Mouse (Mus musculus) CD4-positive, CD25-positive, alpha-beta regulatory T cell, adult 4 months (primary cell): ENCODE data around the gene Bbx. TPM values are rescaled to one million over a fixed set of nuclear protein-coding genes. Genes with fewer than 3 reads are reported as not detected.

Experiments used
- ATAC-seq: one replicate; pipeline ENCODE4 v1.8.0; 2017
- polyA plus RNA-seq, 2 experiments: library from polyadenylated mRNA; unstranded; fragments of 100-300 nt; shearing (Covaris generic); gene quantifications; one replicate each; pipeline ENCODE4 v1.2.1; 2017

Bbx gene
- polyA plus RNA-seq, 2 experiments from 2014 or later: 54.7 to 65.5 TPM

DNA sequence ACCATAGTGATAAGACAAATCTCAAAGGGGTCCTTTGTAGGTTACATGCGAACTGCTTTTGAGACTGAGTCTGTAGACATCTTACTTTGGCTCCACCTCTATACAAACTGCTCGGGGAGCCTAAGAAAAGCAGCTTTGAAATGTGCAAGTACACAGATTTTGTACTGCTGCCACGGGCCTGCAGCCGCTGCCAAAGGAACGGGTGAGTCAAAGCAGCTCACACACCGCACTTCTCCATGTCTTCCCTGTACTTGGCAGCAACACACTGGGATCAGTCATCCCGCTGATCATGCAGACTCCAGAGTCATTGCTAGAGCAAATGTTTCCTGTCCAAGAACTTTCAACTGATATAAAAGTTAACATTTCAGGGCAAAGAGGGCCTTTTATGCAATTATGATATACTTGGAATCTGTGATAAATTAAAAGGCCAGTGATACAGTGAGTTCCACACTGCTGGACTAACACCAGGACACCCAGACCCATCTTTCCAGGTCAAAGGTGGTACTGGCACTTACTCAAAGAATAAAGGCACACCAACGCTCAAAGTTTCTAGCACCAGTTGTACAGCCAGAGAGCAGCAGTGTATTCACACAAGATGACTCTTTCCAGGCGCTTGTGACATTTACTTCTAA is 122.7 kb downstream of the Bbx start:
- ATAC-seq: no peak

DNA sequence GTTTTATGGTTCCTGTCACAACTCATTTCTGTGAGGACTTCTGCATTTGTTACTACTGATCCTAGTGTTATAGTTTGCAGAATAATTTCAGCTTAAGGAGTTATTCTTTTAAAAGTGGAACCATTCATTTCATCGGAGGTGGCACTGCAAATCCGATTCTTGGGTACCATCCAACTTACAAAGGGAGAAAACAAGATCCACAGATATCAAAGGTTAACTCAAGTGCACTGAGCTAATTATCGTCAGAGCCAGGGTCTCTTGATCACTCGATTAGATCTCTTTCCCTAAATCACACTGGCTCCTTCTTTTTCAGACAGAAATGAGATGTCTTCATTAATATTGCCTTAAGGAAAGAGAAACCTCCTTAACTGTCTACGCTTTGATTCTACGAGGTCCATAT is 123.9 kb downstream of the Bbx start:
- ATAC-seq: no peak

DNA sequence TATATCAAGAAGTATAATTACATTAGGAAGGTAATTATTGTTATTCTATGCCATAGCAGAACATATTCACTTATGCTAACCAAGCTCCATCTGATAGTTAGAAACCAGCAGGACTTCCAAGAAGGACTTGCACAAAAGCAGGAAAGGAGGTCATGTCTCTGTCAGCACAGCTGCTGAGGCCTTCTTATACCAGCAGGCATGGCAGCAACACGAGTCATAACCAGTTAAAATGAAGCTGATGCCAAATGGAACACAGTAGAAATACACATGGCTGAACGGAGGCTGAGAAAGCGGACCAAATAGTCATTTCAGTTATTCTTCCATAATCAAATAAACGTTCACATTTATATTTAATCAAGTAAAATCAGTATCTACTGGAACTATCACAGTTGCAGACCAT is 125.0 kb downstream of the Bbx start:
- ATAC-seq: no peak

DNA sequence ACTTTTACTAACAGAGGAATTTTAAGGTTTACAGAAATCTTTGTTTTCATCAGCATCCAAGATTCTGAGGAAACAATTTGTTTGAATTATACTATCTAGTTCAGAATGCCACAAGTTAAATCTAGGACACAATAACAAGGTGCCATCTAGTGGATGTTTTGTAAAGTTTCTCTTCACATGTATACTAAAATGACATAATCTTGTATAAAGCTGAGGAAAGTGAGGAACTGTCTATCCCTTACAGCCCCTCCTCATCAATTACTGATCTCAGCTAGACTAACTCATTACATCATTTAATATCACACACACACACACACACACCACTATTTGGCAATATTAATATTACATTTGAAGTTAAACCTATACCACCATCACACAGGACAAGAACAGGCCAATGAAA is 125.5 kb downstream of the Bbx start:
- peak; percentile 71 for ATAC-seq

DNA sequence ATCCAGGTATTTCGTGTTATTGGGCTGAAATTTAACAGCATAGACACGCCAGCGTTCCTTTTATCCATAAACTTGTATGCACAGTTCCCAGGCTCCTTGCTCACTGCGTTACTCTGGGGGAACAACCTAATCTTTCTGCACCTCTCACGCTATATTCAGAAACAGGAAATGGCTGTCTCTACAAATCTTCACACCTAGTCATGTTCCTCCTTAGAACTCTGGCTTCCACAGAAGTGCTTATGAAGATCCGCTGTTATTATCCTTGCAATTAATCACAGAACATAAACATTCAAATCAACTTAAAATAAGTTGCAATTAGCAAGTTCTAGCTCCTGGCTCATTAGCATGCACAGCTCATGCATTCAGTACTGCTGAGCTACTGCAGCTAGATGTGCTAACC is 127.0 kb downstream of the Bbx start:
- ATAC-seq: peak; percentile 75

DNA sequence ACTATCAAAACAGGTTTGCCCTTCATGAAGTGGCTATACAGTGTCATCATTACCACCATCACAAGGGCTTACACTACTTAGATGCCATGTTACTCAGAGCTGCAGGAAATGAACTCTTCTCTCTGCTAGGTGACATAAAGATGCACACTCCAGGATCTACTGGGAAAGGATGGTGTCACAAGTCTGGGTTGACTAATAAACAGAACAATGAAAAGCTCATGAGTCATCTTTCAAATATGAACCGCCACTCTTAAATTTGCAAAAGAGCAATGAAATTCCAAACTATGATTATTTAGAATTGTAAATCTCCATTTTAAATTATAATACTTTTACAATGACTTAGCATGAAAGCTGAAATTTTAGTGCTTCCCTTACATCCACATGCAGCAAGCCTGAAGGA is 129.6 kb downstream of the Bbx start:
- no peak for ATAC-seq

DNA sequence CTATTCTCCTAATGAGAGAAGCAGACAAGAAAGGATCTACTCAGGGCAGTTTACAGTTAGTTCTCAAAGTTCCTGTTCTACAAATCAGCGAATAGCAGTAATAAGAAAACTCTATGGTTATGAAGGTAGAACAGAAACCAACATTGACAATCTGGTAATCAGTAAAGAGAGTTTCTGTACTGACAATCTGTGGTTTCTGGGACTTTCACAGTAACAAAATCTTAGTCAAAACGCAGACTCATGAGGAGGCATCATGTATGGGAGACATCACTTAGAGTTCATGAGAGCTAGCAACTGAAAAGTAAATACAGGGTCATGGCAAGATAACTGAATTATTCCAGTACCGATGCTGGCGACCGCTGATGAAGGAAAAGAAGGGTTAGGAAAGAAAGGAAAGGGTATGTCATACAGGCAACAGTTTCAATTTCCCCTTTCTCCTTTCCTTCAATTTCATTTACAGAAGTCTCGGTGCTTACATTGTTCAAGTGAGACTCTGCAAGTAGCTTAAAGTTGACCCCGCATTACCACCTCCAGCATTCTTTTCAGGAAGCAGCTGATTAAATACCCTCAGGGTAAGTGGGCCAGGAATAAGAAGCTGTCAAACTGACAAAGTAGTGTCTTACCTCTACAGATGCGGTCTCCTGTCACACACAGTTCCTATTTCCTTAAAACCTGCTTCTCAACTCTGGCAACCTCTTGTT is 133.3 kb downstream of the Bbx start:
- no peak for ATAC-seq

DNA sequence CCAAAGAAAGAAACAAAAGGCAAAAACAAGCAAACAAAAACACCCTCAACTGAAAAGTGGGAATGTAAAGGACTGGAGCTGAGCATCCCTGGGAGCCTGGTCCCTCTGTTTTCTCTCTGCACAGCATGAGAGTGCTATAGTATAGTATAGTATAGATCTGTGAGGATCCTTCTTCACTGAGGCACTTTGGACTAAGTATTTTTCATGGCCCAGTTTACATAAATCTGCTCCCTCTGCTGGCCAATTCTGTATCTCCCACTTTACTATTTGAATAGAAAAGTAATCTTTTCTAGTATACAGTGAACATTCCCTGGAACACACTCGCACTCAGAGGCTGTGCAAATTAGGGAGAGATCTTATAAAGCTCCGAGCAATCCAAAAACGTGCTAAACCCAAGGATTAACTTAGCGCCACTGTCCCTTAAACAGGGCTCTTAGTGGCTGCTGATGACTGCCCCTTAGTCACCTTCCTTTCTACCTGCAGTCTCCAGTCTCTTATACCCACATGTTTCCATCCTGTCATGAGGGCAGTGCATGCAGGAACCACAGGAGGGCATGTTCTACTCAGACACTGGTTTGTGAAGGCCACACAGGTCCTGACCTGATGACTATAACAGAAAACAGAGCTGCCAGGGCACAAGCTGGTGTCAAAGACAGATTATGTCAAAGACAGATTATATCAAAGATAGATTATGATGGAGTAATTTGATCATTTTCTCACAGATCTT is 138.5 kb downstream of the Bbx start:
- peak; percentile 26 for ATAC-seq

DNA sequence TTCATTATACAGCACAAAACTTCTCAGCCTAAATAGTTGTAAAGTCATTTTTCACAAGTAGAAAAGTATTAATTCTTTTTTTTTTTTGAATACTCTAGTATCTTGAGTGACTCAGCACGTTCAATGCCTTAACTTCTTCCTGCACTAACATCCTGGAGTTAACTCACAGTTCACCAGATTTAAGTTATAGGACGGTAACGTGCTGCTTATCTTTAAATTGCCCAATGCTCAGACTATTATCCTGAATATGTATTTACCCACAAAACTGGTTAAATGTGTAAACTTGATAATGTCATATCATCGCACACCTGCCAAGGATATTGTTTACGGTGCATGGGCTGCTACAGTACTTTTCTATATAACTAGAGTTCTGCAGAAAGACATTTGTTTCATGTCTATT is 139.4 kb downstream of the Bbx start:
- no peak for ATAC-seq

DNA sequence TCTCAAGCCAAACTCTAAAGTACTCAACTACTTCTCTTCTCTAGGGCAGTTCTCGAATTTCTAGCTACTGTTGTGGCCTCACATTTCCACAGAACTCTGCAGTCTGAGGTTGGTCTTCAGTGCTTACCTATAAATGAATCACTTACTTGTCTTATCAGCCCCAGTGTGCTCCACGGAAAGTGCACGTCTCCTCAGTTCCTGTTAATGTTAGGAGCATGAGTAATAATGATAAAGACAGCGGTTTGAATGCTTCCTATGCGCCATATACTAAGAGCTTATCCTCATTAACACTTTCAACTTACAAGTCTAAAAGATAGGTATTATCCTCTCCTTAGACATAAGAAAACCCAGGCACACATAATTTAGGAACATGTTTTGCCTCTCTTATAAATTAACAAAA is 142.4 kb downstream of the Bbx start:
- ATAC-seq: peak; percentile 47

DNA sequence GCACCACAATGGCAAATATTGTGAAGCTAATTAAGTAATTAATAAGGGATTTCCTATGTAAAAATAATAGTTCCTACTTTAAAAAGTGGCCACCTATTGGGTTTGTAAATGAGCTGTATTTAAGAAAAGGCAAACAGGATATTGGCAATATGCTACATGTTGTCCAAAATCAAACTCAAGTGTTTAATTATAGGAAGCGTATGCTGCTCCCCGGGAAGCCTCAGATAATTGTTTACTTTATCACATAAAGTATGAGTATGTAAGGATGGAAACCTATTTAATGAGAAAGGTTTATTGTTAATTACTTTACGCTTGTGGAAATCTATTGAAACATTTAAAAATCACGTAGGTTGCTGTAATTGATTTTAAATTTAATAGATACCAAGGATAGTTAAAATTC is 159.4 kb downstream of the Bbx start:
- ATAC-seq: no peak

DNA sequence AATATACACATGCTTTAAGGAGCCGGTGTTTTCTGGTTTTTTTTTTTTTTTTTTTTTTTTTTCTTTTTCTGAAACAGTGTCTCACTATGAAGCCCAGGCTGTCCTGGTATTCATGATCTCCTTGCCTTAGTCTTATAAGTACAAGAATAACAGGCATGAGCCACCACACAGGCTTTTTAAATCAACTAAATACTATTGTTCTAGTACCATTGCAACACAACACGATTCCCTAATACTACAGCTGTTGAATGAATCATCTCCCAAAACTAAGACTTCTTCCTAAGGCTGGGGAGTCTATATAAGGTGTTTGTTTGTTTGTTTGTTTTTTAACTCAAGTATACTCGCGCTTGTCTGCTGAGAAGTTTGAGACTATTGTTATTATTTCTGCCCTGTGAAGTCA is 169.5 kb downstream of the Bbx start:
- ATAC-seq: no peak

DNA sequence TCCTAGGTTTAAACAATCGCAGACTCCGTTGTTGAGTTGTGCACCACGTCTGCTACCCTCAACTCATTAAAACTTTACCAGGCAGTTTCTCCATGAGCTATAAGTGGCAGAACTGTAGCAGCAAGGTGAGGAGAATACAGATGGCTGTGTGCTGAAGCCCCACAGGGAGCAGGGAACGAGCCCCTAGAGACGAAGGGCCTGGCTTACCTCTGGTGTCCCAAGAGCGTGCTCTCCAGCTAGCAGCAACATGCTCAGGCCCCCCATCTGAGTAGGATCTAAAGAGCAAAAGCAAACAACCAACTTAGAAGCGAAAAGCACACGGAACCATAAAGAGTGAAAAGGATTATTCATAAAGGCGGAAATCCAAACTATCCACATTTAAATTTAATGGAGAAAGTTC is 170.0 kb downstream of the Bbx start:
- no peak for ATAC-seq

DNA sequence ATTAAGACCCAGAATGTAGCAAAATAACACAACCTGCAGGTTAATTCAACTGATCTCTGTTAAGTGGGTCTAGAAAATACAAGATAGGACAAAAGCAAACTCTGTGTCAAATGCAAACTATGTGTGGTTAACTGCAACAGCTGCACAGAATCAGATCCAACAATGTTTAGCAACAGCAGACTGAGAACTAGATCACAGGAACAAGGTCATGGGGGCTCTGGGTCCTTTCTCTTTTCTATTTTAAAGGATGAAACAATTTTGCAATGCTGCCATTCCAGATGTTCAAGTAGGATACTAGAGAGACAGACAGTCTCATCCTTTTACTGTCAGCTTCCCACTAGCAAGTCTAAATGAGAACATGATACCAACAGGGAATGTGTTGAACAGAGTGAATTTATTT is 170.4 kb downstream of the Bbx start:
- no peak for ATAC-seq

DNA sequence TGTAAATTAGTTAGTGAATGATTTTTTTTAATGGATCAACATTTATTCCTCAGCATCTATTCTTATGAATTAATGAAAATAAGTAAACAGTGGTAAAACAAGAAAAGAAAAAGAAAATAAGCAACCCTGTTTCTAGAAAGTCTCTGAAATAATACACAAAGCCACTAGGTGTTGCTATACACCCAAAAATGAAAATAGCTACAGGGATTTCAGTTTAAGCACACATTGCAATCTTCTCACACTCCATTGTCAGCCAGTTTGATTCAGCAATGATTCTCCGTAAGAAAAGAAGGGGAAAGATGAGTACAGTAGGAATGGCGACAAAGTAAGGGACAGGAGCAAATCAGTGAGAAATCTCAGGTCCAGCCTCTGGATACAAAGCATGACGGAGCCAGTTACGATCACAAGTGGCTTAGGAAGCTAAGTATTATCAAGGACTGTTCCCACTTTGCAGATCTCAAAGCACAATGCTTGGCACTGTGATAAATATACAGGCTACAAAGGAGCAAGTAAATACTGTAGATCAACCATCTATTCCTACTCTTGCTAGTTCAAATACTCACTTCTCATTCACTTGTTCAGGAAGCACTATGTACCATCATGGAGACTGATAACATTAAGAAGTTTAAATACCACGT is 177.5 kb downstream of the Bbx start:
- ATAC-seq: peak; percentile 67

DNA sequence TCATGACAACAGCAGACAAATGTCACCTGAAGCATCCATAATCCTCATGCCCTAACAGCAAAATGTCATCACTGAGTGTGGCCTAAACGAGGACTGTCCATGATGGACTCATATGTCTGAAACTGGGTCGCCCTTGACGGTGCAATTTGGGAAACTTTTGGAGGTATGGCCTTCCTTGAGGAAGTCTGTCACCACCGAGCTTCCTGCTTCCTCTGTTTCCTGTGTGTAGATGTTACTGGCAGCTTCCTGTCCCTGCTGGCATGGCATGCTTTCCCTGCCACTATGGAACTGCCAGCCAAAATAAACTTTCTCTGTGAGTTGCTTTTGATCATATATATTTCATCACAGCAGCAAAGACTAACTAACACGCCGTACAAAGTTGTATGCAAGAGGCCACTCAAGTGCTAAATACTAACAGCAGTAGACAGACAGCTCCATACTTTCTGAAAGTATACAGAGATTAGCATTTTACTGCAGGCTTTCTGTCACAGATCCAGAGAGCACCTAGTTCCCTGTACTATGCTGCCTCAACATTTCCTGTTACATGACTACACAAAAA is 180.7 kb downstream of the Bbx start:
- no peak for ATAC-seq

DNA sequence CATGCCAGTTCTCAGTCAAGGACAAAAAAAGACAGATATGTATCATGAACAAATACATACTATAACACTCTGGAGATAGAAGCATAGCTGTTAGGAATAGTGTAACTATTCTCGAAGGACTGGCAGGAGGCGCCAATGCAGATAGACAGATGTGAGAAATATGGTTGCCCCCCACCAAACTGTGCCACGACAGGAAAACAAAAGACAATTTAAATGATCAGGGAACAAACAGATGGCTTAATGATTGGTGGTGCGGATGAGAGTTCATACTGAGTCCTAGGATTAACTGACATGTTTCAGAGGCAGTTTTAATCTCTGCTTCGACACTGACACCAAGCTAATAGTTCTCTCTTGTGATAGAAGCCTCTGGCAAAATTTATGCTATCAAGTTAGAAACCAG is 181.7 kb downstream of the Bbx start:
- no peak for ATAC-seq

DNA sequence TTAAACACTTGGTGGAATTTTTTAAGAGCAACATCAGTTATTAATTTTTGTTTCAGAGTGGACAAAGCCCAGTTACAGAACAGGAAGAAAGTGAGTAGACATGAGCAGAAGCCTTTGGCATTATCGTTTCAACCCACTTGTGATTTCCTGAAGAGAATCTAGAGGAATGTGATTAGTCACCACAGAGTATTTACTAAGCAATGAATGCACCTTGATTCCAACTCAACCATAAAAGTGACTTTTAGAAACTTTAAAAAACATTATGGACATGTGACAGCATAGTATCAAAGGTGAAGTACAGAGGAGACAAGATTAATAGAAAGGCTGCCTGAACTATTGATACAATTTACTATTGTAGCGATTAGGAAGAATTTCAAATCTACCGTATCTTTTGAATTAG is 183.2 kb downstream of the Bbx start:
- no peak for ATAC-seq

DNA sequence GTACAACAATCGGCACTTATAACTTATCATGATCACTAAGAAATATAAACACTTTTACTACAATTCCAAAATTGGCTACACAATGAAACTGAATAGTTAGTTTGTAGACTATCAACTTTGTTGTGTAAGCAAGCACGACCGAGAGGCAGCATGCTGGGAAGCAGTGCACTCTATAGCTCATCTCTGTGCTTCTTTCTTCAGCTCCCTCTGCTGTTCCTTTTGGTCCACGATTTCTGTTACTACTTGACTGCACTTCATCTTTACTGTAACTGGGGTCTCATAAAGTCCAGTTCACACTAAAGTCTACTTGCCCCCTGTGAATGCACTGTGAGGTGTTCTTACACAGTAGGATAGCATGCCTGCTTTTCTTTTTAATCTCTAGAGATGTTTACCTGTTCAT is 189.7 kb downstream of the Bbx start:
- ATAC-seq: no peak

DNA sequence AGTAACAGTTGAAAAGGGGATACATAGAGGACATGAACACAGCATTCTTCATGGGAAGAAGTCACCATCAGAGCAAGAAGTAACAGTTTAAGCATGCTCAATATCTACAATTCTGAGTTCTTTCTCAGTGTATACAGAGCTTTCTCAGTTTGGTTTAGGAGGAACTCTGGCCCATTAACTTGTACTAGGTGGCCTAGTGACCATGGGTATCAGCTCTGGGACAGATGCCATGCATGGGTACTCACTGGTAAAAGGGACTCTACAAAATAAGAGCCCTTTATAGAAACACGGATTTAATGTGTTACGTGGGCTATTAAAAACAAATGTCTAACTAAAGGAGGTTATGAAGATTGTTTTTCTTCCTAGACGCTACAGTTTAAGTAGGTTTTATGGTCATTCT is 190.6 kb downstream of the Bbx start:
- no peak for ATAC-seq

DNA sequence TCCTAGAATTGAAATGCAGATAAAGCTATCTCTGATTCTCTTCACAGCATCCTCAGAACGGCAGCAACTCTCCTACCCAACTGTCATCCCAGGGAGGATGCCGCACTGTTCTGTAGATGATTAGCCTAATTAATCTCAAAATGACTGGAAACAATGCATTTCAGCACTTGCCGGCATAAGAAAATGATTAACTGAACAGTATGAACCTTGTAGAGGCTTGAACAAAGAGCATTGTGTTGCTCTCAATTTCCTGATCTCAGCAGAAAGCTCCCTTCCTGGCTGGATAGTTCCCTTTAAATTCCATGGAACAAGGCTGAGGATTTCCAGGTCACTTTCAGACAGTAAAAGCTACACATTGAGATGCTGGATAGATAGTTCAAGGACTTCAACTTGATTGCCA is 197.0 kb downstream of the Bbx start:
- ATAC-seq: no peak

DNA sequence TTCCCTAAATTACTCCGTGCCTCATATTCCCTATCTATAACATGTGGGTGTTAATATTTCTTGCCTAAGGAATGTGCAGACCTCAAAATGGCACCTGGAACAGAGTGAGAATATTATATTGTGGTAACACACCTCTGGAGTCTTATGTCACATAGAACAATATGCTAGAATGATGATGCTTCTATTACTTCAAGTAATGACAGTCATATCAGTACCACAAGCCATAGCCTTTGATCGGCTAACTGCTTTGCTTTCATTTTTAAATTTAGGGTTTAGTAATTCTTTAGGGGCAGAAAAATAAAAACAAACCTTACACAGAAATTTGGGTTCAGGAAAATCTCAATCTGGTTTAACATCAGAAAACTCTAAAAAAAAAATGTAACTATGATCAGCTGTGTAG is 201.6 kb downstream of the Bbx start:
- peak; percentile 81 for ATAC-seq

DNA sequence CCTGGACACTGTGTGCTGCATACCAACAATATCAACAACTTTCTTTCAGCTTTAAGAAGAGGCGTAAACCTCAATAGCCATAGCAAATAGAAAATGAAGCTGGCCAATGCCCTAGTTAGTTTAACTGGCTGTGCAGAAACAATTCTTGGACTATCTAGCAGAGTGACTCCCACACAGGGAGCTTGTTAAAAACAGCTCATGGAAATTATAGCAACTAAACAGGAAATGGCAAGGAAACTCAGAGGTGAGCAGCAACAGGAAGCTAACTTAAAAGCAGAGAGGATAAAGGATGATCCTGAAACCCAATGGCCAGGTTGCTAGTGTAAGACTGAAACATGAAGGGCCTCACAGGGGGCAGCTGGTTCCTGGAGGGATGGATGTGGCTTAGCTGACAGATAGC is 203.4 kb downstream of the Bbx start:
- peak; percentile 10 for ATAC-seq
